28 mouse cellular contexts compared by ENCODE assay signal in genomic region chr13:44040640-44041039, GRCm38 (mm10).
A peak's percentile ranks its signal among the peaks of the same experiment; 100 is the strongest.
DNase-seq lines count a peak whose midpoint lies in the region; ATAC-seq and TF ChIP-seq lines count a peak whose summit lies in the region.
"Had no signal": no experiment of that assay in that cellular context is flagged by ENCODE, and none has a peak within 500 bp of the region (broad histone marks: within the 10 kb centered on the region; RNA-seq: fewer than 3 reads in every experiment).

No protein-coding gene starts in this region.

- WGBS in forebrain, embryonic 10.5 days = 78% methylated on average over 7 of the region's 7 CpGs
- WGBS in forebrain, embryonic 13.5 days = 56% methylated on average over 7 of the region's 7 CpGs
- WGBS in kidney, postnatal 0 days = 24% methylated on average over 7 of the region's 7 CpGs

- H3K27me3 ChIP-seq in forebrain, embryonic 10.5 days (ENCODE audit: poor library complexity, severe bottlenecking) = peaks cover 30% of the 10 kb centered on the region; the same call in 1 of the 2 replicates
- H3K27me3 ChIP-seq in forebrain, embryonic 13.5 days = 0 out of 2 replicates have a peak, but pooled peaks cover 7% of the 10 kb centered on the region
- H3K27me3 ChIP-seq in kidney, postnatal 0 days (ENCODE audit: insufficient read depth, low read length) = no peaks in the 10 kb centered on the region
- H3K27me3 ChIP-seq: CH12.LX; embryonic facial prominence, embryonic 13.5 days; embryonic facial prominence, embryonic 15.5 days; Patski had no signal

- H3K4me2 ChIP-seq in forebrain, embryonic 13.5 days = no peak overlapping the region
- H3K4me2 ChIP-seq in kidney, postnatal 0 days (ENCODE audit: low read length) = no peak overlapping the region
- H3K4me2 ChIP-seq: embryonic facial prominence, embryonic 13.5 days; embryonic facial prominence, embryonic 15.5 days had no signal

- H3K9me3 ChIP-seq in forebrain, embryonic 10.5 days = no peaks in the 10 kb centered on the region
- H3K9me3 ChIP-seq in forebrain, embryonic 13.5 days (replicated peaks) = no peaks in the 10 kb centered on the region
- H3K9me3 ChIP-seq in kidney, postnatal 0 days (replicated peaks; ENCODE audit: low read length) = no peaks in the 10 kb centered on the region
- H3K9me3 ChIP-seq: embryonic facial prominence, embryonic 13.5 days; embryonic facial prominence, embryonic 15.5 days; G1E had no signal

- no peak for DNase-seq in forebrain, embryonic 10.5 days (ENCODE audit: extremely low spot score, low spot score)
- DNase-seq in heart, adult 8-10 months (ENCODE audit: low spot score) = peak; percentile 38
- no peak for DNase-seq in heart, postnatal 4 days
- DNase-seq in kidney, postnatal 0 days (ENCODE audit: low spot score) = peak; percentile 56
- DNase-seq in kidney, postnatal 14 days = no peak
- DNase-seq: adrenal gland, adult 8-10 months; adrenal gland, postnatal 14 days; adrenal gland, postnatal 36 days; B cell, adult 2 months; cerebellum, adult 11 months; cerebellum, adult 18-20 months; cerebellum, adult 8-10 months; cerebellum, adult 9-11 months; cerebellum, postnatal 14 days; cerebellum, postnatal 36 days; embryo, embryonic 11 days had no signal

- 0 out of 2 replicates have a peak overlapping the region, but pooled peaks have one; percentile 48 for H3K27ac ChIP-seq in forebrain, embryonic 10.5 days
- H3K27ac ChIP-seq in forebrain, embryonic 13.5 days = no peak overlapping the region
- no peak overlapping the region for H3K27ac ChIP-seq in kidney, postnatal 0 days
- peak overlapping the region; percentile 52; the same call in 1 of the 2 replicates for H3K27ac ChIP-seq in brown adipose tissue, adult 24 weeks (replicated peaks; ENCODE audit: low read depth, low read length)
- H3K27ac ChIP-seq: embryonic facial prominence, embryonic 13.5 days; embryonic facial prominence, embryonic 15.5 days had no signal

- no peak for TF ChIP-seq CTCF in kidney, postnatal 0 days (IDR thresholded peaks at IDR 0.05; ENCODE audit: low read depth)

- no peak for ATAC-seq in forebrain, embryonic 13.5 days
- no peak for ATAC-seq in kidney, postnatal 0 days (replicated peaks; ENCODE audit: low FRiP score, low read depth)
- ATAC-seq: activated CD4-positive, CD25-positive, alpha-beta regulatory T cell, adult 4 months; CD4-positive, CD25-positive, alpha-beta regulatory T cell, adult 4 months; forebrain, embryonic 14.5 days; forebrain, embryonic 16.5 days; Patski had no signal

- no peaks in the 10 kb centered on the region for H3K36me3 ChIP-seq in forebrain, embryonic 10.5 days (replicated peaks)
- H3K36me3 ChIP-seq in forebrain, embryonic 13.5 days (ENCODE audit: poor library complexity, severe bottlenecking) = no peaks in the 10 kb centered on the region
- no peaks in the 10 kb centered on the region for H3K36me3 ChIP-seq in kidney, postnatal 0 days (ENCODE audit: insufficient read depth, low read length)
- H3K36me3 ChIP-seq: embryonic facial prominence, embryonic 13.5 days; embryonic facial prominence, embryonic 15.5 days; G1E had no signal

- H3K9ac ChIP-seq in forebrain, embryonic 13.5 days = no peak overlapping the region
- H3K9ac ChIP-seq in kidney, postnatal 0 days (ENCODE audit: low read depth, low read length) = no peak overlapping the region
- H3K9ac ChIP-seq: embryonic facial prominence, embryonic 13.5 days; embryonic facial prominence, embryonic 15.5 days had no signal

- H3K4me1 ChIP-seq in forebrain, embryonic 10.5 days = peaks cover 47% of the 10 kb centered on the region
- H3K4me1 ChIP-seq in forebrain, embryonic 13.5 days = peaks cover 25% of the 10 kb centered on the region
- 0 out of 2 replicates have a peak, but pooled peaks cover 6% of the 10 kb centered on the region for H3K4me1 ChIP-seq in kidney, postnatal 0 days (replicated peaks; ENCODE audit: insufficient read depth, low read length)
- peaks cover 9% of the 10 kb centered on the region; the same call in 1 of the 2 replicates for H3K4me1 ChIP-seq in brown adipose tissue, adult 24 weeks (ENCODE audit: control insufficient read depth, insufficient read depth, insufficient read length, low read length)

- H3K4me3 ChIP-seq in forebrain, embryonic 10.5 days = no peak overlapping the region
- no peak overlapping the region for H3K4me3 ChIP-seq in forebrain, embryonic 13.5 days
- H3K4me3 ChIP-seq in kidney, postnatal 0 days (replicated peaks; ENCODE audit: low read depth, low read length) = no peak overlapping the region
- H3K4me3 ChIP-seq in brown adipose tissue, adult 24 weeks (ENCODE audit: insufficient read depth, low read depth, low read length) = no peak overlapping the region
- H3K4me3 ChIP-seq: embryonic facial prominence, embryonic 13.5 days; embryonic facial prominence, embryonic 15.5 days; erythroblast, embryonic 14.5 days had no signal

Comparison
In these comparisons a context has a peak if more than half of its experiments do, and no peak if none do; other contexts are left out.
1. DNase-seq: peak in heart, adult 8-10 months (single experiment) and kidney, postnatal 0 days (single experiment); none in forebrain, embryonic 10.5 days (single experiment), heart, postnatal 4 days (single experiment) and kidney, postnatal 14 days (single experiment).
2. H3K27ac ChIP-seq: peak in forebrain, embryonic 10.5 days (single experiment) and brown adipose tissue, adult 24 weeks (single experiment); none in forebrain, embryonic 13.5 days (single experiment) and kidney, postnatal 0 days (single experiment).